Mouse (Mus musculus) heart, postnatal 10 days (tissue): ENCODE results near the gene Ttc39b. TPM values are rescaled to one million over a fixed set of nuclear protein-coding genes. Genes with fewer than 3 reads are reported as not detected.

ENCODE experiments used
- DNase-seq, 2 experiments: peaks; one replicate each; pipeline ENCODE4 v3.0.0; 2021
- intact Hi-C: fragments of 180-260 bp; cut with DNase I; formaldehyde crosslinking; loops from one replicate; pipeline ENCODE4 v1.15.1; 2025
- total RNA-seq, 2 experiments: library from RNA; stranded (reverse); gene quantifications; 2 replicates each; pipeline ENCODE4 v1.2.3; 2021

Ttc39b gene
- total RNA-seq, 2 experiments from 2014 or later, result 13.9 to 14.5 TPM

DNA sequence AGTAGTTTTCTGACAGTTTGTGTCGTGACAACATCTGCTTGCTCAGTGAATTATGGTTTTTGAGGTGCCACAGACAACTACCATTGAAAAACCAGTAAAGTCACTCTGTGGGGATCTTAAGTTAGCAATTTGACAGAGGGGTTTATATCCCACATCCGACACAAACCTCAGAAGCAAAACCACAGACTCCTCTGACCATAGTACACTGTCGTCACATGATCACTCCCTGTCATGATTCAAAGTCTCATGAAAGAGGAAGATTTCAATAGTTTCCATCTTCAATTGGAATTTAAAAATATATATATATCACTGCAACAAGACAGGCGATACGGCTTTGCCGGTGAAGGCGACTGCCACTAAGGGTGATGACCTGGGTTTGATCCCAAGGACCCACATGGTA is 89.9 kb downstream of the Ttc39b start:
- intact Hi-C loops, result no loop called here

DNA sequence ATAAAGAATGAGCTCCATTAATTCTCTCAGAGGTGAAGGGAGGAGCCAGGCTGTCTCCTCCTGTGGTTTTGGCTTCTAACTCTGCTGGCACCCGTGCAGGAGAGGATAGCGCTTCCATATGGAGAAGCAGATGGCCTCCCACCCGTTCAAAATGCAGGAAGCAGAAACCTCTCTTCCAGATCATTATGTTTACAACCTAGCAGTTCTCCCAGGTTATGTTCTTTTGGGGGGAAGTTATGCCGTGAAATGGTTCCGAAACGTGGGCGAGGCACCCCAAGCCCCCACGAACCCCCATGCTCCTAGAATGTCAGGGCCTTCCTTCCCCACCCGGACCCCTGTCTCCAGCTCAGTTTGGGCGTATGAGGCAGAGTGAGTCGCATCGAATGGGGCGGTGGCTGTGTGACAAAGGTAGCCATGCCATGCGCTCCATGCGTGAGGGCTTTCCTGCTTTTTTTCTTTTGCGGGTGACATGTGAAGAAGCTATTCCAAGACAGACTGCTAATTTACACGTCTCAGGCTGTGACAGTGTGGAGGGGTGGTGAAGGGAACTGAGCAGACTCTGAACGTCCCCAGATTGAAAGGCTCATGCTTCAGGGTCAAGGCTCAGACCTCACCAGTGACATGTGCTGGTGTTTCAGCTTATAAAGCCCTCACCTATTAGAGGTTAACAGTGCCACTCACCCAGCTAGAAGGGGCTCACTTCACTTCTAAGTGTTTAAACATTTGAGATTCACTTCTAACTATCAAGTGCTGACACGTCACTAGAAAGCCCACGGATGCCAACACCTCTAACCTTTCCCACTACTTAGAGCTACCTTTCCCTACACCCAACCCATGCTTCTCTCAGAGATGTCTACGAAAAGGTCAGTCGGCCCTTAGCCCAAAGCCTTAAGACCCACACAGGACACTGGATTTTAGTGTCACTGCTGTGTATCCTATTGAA is 90.6 kb downstream of the Ttc39b start:
- DNase-seq, result no peak
- intact Hi-C loops, result no loop called here

More for the DNA sequence above, 89.9 kb downstream of the Ttc39b start:
- DNase-seq, result no peak

DNA sequence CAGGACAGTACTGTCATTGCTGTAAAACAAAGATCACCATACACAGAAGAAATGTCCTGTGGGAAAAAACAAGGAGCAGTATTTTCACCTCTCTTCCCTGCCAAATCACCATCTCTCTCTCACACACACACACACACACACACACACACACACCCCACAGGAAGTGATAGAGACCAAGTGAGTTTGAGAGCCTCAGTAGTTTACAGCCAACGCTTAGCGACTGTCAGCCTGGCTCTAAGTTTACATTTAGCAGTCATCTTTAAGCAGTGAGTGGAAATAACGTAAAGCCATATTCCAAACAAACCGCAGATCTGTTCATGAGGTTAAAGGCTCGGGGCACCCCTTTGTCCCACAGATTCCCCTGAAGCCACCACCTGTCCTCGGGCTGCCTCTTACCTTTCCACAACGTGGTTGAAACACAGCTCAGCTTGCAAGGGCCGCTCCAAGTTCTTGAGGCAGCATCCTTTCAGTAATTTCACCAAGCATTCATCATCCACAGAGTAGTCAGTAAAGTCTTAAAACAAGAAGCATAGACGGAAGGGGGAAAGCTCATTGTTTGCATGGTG is 91.7 kb downstream of the Ttc39b start:
- intact Hi-C loops, result no loop called here

DNA sequence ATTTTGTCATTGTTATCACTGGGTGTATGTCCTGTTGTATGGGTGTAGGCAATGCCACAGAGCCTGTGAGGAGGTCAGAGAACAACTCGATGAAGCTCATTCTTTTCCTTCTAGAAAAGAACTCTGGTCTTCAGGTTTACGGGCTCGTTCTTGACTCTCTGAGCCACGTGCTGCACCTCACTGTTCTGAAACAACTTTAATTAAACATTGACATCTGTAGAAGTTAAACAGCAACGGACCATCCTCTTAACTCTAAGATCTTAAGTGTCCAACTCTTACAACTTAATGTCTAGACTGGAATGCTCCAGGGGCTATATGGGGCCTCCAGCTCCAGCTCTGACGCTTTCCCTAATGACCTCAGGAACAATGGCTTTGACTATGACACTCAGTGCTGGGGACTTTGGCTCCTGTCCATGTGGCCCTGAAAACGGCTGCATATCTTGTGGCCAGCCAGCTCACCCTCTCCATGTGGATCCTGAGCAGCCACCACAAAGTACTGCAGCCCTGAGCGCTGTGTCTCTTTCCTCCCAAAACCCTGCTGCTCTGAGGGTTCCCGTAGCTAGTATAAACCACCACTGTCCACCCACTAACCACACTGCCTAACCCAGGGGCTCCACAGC is 95.3 kb downstream of the Ttc39b start:
- no peak for DNase-seq
- intact Hi-C loops, result no loop called here

More for the DNA sequence above, 91.7 kb downstream of the Ttc39b start:
- no peak for DNase-seq

DNA sequence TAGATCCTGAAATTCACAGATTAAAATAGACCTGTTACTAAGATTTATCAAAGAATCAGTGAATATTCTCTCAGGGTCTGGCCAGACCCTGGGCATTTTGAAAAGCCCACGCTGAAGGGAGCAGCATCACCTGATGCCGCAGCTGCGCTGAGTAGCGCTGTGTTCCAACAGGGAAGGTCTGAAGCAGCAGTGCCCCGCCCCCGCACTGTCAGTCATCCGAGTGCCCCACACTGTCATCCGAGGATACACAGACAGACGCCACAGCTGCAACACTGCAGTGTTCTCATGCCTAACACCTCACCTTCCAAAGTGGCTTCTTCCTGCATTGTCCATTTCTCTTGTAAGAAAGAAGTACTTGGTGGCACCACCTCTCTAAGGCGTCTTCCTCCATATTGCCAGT is 96.0 kb downstream of the Ttc39b start:
- DNase-seq, result no peak
- intact Hi-C loops, result no loop called here

DNA sequence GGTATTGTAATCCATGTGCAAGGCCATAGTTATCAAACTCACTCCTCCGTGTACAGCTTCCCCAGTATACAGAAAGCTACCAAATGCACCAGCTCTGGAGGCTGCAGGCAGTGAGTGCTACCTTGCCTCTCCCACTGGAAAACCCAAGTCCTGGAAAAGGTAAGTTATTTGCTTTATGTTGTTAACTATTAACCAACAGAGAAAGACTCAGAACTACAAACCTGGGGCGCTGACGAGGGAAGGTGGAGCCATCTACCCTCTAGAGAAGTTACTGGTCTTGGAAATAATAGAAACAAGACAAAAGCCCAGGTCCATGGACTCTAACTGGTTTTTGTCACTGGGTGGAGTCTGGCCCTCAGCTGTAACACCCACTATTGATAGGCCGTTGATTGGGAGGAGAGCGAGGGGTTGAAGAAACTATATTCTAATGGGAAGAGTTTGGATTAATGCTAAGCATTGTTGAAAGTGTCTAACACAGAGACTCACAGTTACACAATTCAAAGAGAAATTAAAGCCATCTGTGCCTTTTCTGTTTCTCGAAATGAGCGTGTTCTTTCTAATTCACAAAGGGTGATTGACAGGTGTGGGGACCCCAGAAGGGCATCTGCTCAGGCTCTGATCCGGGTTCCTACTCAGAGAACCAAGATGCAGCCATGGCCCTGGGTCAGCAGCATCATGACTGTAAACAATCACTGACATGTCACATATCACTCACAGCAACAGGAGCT is 98.3 kb downstream of the Ttc39b start:
- intact Hi-C loops, result no loop called here
- DNase-seq, result no peak

DNA sequence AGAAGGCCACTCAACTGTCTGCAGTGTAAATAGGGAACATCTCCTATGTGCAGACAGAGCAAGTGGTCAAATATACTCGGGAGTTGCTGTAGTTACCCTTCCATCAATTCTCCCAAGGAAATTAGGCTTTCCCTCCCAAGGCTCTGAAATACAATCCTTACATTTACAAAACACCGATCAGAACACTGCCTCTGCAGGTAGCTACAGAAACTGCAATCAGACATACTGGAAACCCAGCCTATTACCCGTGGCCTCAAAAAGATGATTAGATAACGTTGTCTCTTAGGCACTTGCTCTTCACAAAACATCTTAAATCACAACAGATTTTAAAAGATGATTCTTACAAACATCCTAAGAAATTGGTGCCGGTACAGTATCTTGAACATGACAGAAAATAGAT is 99.8 kb downstream of the Ttc39b start:
- intact Hi-C loops, result no loop called here
- no peak for DNase-seq

DNA sequence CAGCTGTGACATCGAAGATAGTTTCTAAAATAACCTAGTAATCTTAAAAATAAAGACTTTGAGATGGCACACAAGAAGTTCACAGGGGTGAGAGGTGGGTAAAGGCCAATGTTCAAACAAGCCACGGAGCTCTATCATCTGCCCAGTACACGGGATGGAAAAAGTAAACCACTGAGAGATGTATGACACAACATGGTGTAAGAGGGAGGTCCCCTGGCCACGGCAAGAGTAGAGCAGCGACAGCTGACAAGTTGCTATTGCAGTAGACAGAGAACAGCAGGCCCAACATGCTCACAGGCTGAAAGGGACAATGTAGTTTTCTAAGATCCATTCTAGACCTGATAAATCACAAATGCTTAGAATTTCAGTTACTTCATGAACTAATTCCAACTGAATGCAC is 100.9 kb downstream of the Ttc39b start:
- no peak for DNase-seq

DNA sequence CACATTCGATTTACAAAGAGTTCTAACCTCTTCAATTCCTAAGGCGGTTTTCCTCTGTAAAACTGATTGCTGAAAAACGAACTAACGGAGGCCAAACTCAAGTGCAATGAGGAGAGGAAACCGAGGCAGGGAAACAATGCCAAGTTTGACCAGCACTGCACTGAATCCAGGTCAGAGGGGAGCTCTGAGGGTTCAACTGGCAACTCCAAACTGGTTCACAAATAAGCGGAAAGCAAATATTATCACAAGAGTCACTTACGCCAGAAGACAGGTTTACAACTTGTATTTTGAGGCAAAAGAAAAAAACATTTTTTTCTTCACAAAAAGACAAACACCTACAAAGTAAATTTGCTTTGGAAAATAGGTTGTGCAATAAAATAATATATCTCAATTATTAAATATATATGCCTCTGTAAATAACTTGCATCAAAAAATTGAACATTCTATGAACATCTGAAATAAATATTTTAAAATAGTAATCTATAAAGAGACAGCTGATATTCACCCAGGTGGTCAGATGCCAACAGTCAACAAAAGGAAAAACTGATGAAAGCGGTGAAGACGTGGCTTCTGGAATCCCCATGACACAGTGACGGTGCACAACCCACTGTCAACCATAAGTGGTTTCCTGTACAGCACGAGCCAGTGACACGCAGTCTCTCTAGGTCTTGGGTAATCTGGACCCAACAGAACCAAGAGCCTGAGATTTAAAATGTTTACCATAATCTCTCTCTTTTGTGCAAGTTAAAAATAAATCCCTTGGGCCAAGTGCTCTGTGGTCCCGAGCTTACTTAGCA is 103.1 kb downstream of the Ttc39b start:
- intact Hi-C loops, result no loop called here
- no peak for DNase-seq

More for the DNA sequence above, 100.9 kb downstream of the Ttc39b start:
- intact Hi-C loops, result no loop called here

DNA sequence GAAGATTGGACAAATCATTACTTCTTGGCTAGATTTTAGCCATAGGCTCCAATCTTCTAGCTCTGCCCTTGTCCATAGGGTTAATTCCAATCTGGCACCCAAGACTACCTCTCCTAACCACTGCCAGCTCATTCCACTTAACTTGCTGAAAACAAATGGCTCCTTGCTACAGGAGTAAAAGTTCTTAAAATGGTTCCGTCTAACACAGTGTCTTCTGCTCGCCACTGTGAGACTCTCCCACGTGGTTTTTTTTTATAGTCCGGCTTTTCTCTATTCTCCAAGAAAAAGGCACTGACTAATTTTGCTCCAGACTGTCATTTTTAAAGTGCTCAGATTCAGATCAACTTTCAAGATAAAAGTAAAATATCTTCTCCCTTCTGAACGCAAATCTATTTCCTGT is 104.8 kb downstream of the Ttc39b start:
- DNase-seq, result no peak
- intact Hi-C loops, result no loop called here

DNA sequence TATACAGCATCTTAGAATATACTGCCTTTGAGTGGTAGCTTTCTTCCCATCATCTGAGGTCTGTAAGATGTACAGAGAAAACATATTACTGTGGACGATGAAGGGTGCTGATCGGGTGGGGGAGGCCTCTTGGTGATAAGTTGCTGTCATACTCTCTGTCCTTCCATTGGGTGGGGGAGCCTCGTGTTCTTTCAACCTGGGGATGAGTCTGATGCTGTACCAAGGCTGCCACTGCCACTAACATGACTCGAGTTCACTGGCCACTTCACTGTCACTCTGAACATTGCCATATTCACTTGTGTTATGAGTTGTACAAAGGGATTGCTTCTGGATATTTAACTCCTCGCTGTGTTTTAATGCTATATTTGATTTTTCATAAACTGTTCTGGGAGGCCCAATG is 106.9 kb downstream of the Ttc39b start:
- no peak for DNase-seq
- intact Hi-C loops, result no loop called here

DNA sequence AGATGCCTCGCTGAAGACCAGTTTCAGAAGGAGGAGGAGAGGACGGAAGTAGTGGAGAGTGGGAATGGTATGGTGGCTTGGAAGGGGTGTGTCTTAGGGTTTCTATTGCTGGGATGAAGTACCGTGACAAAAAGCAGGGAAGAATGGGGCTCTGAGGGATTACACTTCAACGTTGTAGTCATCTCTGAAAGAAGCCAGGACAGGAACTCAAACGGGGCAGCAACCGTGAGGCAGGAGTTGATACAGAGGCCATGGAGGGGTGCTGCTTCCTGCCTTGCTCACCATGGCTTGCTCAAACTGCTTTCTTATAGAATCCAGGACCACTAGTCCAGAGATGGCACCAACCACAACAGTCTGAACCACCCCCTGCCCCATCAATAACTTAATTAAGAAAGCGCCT is 107.7 kb downstream of the Ttc39b start:
- intact Hi-C loops, result no loop called here
- no peak for DNase-seq

DNA sequence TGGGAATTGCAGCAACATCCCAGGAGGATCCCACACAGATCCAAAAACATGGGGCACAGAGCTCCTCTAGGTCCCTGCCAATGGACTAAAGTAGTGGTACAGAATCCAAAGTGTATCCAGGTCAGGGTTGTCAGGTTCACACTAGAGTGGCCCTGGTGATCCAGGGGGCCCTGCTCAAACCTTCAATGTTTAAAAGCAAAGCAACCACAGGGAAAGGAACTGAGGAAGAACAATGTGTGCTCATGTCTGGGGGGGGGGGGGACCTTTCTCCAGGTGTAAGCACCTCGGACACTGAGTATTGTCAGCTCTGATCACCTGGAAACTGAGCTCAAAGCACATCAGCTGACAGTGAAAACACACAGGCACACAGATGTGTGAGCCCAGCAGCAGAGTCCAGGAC is 108.3 kb downstream of the Ttc39b start:
- no peak for DNase-seq

DNA sequence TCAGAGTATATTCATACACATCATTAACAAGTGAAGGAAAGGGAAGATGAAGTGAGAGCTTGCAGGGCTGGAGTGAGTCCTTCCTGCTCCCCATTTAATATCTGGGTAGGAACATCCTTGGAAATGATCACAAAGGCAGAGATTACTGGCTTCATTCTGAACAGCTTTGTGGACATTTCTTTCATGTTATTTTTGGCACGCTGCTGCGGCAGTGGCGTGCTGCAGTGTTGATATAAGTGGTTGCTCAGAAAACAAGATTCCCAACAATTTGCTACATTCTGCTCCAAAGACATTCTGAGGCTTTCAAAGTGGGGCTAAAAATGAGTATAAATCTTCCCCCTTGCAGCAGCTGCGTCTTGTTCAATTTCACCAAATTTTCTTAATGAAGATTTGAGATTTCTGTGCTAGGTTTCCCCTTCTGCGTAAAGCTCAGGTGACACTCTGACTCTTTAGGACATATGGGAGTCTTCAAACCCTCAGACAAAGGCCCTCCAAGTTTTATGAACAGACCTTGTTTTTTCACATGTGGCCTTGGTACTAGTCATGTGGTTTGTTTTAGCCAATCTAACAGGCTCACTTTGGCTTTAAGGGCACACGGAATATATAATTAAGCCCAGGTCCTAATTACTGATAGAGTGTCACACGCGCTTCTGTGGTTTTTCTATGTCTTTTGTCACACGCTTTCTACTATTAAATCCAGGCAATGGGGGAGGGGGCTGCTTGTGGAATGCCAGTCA is 109.1 kb downstream of the Ttc39b start:
- intact Hi-C loops, result no loop called here
- peak; percentile 21 to 32 for DNase-seq

More for the DNA sequence above, 108.3 kb downstream of the Ttc39b start:
- intact Hi-C loops, result no loop called here

DNA sequence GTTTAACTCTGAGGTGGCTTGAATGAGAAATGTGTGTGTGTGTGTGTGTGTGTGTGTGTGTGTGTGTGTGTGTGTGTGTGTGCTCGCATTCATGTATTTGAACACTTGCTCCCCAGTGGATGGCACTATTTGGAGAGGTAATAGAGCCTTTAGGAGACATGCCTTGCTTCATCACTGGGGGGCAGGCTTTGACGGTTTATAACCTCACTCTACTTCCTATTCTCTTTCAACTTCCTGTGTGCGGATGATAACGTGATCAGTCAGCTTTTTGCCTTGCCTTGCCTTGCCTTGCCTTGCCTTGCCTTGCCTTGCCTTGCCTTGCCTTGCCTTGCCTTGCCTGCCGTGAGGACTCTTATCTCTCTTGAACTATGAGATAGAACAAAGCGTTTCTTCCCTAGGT is 110.3 kb downstream of the Ttc39b start:
- intact Hi-C loops, result no loop called here
- no peak for DNase-seq

DNA sequence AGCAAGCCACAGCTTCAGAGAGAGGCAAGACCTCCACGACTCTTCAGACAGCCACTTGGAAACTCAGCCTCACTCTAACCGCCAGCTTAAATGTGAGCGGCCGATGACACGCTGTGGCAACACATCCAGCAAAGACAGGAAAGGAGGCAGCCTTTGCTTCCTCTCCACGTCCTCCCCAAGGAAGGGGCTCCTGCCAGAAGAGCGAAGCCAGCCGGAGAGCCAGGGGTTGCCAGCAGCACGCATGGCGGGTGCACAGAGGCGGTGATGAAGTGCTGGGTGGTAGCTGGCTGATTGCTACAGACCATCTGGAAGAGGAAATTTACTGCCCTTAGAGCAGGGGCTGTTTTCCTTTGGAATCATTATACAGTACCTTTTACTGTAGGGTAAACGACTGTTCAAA is 112.3 kb downstream of the Ttc39b start:
- intact Hi-C loops, result no loop called here
- peak; percentile 22 to 41 for DNase-seq

DNA sequence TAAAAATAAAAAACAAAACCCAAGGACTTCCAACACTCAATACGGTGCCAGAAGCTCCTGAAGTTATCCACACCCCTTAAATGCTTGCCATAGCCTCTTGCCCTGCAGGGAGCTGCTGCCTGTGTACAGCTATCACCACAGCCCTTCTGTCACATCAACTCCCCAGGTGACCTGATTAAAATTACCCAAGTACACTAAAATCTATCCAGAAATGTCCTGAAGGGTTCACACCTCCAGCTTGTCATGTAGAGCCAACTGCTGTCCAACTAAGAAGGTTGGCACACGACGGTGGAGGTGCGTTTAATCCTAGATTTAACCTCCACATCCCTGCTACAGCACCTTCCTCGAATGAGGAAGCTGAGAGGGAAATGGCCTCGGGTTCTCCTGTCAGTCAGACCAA is 113.6 kb downstream of the Ttc39b start:
- intact Hi-C loops, result no loop called here
- no peak for DNase-seq

DNA sequence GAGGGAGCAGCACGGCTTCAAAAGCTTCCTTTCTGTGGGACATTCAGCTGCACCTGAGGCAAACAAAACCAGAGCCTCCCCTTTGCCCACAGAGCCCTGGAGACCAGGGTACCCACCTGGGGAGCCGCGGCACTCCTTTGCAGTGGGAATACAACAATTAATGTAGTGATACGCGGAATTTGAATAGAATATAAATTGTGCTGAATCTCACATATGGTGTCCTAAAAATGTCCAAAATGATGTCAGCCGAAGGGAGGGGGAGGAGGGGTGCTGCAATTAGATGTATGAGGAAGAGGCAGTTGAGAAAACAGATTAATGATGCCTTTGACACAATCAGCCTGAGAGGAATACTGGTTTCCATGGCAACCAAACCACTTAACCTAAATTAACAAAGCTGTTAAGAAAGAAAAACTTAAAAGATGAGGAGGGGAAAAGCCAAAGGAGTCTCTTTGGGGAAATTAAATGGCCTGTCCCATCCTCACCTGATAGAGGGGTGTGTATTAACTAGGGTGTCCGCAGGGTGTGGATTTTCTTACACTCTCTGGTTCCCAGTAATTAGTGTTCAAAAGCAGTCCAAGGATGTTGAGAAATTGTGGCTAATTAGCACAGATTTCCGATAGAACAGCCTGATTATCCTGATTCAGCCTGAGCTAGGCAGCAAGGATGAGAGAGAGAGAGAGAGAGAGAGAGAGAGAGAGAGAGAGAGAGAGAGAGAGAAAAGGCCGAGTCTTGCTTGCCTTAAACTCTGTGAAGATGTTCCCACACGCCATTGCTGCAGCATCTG is 117.1 kb downstream of the Ttc39b start:
- no peak for DNase-seq
- intact Hi-C loops, result no loop called here

DNA sequence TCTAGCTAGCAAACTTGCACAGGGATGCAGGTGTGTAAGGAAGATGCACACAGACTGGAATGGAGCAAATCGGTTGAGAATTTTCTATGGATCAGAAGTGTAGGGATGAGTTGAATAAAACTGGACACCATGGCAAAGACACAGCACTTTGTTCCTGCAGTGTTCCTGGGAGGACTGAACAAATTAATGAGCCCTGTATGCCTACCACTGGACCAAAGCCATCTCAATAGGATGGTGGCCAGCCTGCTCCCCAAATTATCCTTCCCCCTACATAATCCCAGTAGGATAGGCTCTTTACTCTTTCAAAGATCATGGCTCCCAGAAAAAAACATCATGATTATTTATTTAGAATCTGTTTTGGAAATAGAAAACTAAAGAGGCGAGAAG is 117.6 kb downstream of the Ttc39b start:
- no peak for DNase-seq
- intact Hi-C loops, result no loop called here
